Mouse (Mus musculus) lung, adult 2 months (tissue): ENCODE results near the gene Pld2.

Experiments
- CTCF ChIP-seq: fragments of 200-500 bp; IDR thresholded peaks from 2 replicates; pipeline ENCODE4 v1.5.1; 2011; ENCODE audit warnings: mild to moderate bottlenecking, low read length, control low read depth; ENCODE audit not compliant: insufficient read depth
- POLR2A ChIP-seq: fragments of 200-500 bp; IDR thresholded peaks from 2 replicates; pipeline ENCODE4 v1.6.1; 2011; ENCODE audit warnings: low read depth, mild to moderate bottlenecking, control low read depth, low read length, borderline replicate concordance; ENCODE audit errors: extremely low read depth

- TF ChIP-seq CTCF (no peak), POLR2A (no peak)
These were observed 31.8 kb downstream of the Pld2 start for GRCm38 (mm10) chr11:70571641-70572040.
